Mouse (Mus musculus): Measurements from ENCODE around the gene Hnrnpab. TPM values are rescaled to one million over a fixed set of nuclear protein-coding genes. Genes with fewer than 3 reads are reported as not detected.

Hnrnpab gene
- polyA plus RNA-seq, 1 experiment from 2014 or later = 280 TPM

GRCm38 (mm10) chr11:51597553-51597952 is 9.1 kb downstream of the Hnrnpab start:
- Histone ChIP-seq H3K9me3 (replicated peaks; ENCODE audit: control insufficient read depth, low read length) (no peaks in the 10 kb centered on the region), H3K4me3 (ENCODE audit: low read length) (no peak overlapping the region), H3K27me3 (ENCODE audit: control insufficient read depth, insufficient read depth, low read length) (no peaks in the 10 kb centered on the region), H3K4me2 (ENCODE audit: low read depth, low read length) (no peak overlapping the region), H3K9ac (ENCODE audit: low read length) (no peak overlapping the region), H3K27ac (ENCODE audit: low read length) (no peak overlapping the region), H3K36me3 (ENCODE audit: control insufficient read depth, insufficient read depth) (peaks cover 85% of the 10 kb centered on the region), H3K4me1 (ENCODE audit: control insufficient read depth, insufficient read depth, low read length) (no peaks in the 10 kb centered on the region)
- ATAC-seq (replicated peaks; ENCODE audit: extremely low read depth, insufficient read depth, low FRiP score) = no peak
- 59% methylated on average over 2 of the region's 2 CpGs for WGBS

DNA sequence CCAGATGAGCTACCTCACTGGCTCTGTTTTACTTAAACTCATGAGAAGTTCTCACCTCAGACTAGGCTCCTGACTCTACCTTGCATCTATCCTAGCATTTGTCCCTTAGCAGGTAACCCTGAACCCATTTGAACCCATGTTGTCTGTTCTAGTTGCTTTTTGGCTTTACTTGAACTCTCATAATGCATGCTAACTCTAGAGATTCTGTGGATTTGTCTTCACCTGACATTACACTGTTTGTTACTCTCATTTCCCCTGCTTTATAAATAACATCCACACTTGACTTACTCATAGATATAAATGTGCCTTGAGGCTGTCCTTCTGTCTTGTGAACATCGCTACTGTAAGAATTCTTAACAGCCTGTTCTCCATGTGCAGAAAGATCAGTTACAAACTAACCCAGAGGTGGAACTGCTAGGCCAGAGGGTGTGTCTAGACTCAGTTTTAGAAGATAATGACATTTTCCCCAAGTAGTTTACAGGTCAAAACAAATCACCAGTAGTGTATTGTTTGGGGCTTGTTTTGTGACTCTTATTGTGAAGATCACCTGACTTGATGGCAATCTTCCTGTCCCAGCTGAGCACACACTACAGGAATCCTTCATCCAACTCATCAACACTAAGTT is 11.1 kb downstream of the Hnrnpab start:
- Histone ChIP-seq H3K4me2 (ENCODE audit: low read depth, low read length) (no peak overlapping the region), H3K9ac (ENCODE audit: low read length) (no peak overlapping the region), H3K9me3 (replicated peaks; ENCODE audit: control insufficient read depth, low read length) (no peaks in the 10 kb centered on the region), H3K27me3 (ENCODE audit: control insufficient read depth, insufficient read depth, low read length) (no peaks in the 10 kb centered on the region), H3K27ac (ENCODE audit: low read length) (no peak overlapping the region), H3K4me3 (ENCODE audit: low read length) (no peak overlapping the region), H3K36me3 (ENCODE audit: control insufficient read depth, insufficient read depth) (peaks cover 80% of the 10 kb centered on the region), H3K4me1 (ENCODE audit: control insufficient read depth, insufficient read depth, low read length) (peaks cover 3% of the 10 kb centered on the region; the same call in 1 of the 2 replicates)
- ATAC-seq (replicated peaks; ENCODE audit: extremely low read depth, insufficient read depth, low FRiP score) = no peak
- 87% methylated on average over 1 of the region's 1 CpGs for WGBS

DNA sequence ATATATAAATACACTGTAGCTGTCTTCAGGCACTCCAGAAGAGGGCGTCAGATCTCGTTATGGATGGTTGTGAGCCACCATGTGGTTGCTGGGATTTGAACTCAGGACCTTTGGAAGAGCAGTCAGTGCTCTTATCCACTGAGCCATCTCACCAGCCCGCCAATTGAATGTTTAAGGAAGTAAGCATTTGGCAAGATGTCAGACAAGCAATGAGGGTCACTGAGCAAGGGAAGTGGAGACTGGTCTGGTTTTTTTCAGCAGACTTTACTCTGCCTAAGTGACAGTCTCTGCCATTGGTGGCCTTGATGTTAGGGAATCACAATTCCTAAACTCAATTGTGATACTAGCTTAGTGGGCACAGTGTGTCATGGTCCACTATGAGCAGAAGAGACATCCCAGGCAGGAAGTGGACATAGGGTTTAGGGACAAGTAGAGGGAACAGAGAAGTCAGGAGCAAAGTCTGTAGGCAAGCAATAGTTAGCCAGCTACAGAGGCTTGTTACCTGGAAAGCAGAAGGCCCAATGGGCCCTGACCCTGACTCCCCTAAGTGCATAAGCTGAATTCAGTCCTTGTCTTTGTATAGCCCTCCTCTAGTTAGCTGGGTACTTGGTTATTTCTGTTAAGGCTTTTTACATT is 11.8 kb downstream of the Hnrnpab start:
- no peak overlapping the region for H3K27ac ChIP-seq (ENCODE audit: low read length)
- no peak overlapping the region for H3K9ac ChIP-seq (ENCODE audit: low read length)
- H3K4me3 ChIP-seq (ENCODE audit: low read length) = no peak overlapping the region
- no peaks in the 10 kb centered on the region for H3K9me3 ChIP-seq (replicated peaks; ENCODE audit: control insufficient read depth, low read length)
- no peaks in the 10 kb centered on the region for H3K27me3 ChIP-seq (ENCODE audit: control insufficient read depth, insufficient read depth, low read length)
- ATAC-seq (replicated peaks; ENCODE audit: extremely low read depth, insufficient read depth, low FRiP score) = no peak
- H3K36me3 ChIP-seq (ENCODE audit: control insufficient read depth, insufficient read depth) = peaks cover 77% of the 10 kb centered on the region
- no peak overlapping the region for H3K4me2 ChIP-seq (ENCODE audit: low read depth, low read length)
- 64% methylated on average over 3 of the region's 3 CpGs for WGBS
- peaks cover 3% of the 10 kb centered on the region; the same call in 1 of the 2 replicates for H3K4me1 ChIP-seq (ENCODE audit: control insufficient read depth, insufficient read depth, low read length)

DNA sequence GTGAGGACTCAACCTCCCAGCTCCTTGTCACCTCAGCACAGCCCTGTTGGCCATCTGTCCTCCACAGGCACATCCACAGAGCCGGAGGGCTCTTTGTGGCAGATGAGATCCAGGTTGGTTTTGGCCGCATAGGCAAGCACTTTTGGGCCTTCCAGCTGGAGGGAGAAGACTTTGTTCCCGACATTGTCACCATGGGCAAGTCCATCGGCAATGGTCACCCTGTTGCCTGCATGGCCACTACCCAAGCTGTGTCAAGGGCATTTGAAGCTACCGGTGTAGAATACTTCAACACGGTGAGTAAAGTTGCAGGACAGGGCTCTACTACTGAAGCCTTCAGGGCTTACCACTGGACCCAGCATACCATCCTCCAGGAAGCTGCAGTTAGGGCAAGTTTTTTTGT is 12.8 kb downstream of the Hnrnpab start:
- Histone ChIP-seq H3K27ac (ENCODE audit: low read length) (no peak overlapping the region), H3K4me1 (ENCODE audit: control insufficient read depth, insufficient read depth, low read length) (peaks cover 3% of the 10 kb centered on the region; the same call in 1 of the 2 replicates), H3K4me3 (ENCODE audit: low read length) (no peak overlapping the region), H3K4me2 (ENCODE audit: low read depth, low read length) (no peak overlapping the region), H3K9ac (ENCODE audit: low read length) (no peak overlapping the region), H3K36me3 (ENCODE audit: control insufficient read depth, insufficient read depth) (peaks cover 77% of the 10 kb centered on the region), H3K9me3 (replicated peaks; ENCODE audit: control insufficient read depth, low read length) (no peaks in the 10 kb centered on the region), H3K27me3 (ENCODE audit: control insufficient read depth, insufficient read depth, low read length) (no peaks in the 10 kb centered on the region)
- 88% methylated on average over 6 of the region's 6 CpGs for WGBS
- no peak for ATAC-seq (replicated peaks; ENCODE audit: extremely low read depth, insufficient read depth, low FRiP score)

- Histone ChIP-seq H3K36me3 (ENCODE audit: control insufficient read depth, insufficient read depth) (peaks cover 76% of the 10 kb centered on the region), H3K9me3 (replicated peaks; ENCODE audit: control insufficient read depth, low read length) (no peaks in the 10 kb centered on the region), H3K27ac (ENCODE audit: low read length) (no peak overlapping the region), H3K4me3 (ENCODE audit: low read length) (no peak overlapping the region), H3K27me3 (ENCODE audit: control insufficient read depth, insufficient read depth, low read length) (no peaks in the 10 kb centered on the region), H3K9ac (ENCODE audit: low read length) (no peak overlapping the region), H3K4me1 (ENCODE audit: control insufficient read depth, insufficient read depth, low read length) (peaks cover 3% of the 10 kb centered on the region; the same call in 1 of the 2 replicates), H3K4me2 (ENCODE audit: low read depth, low read length) (no peak overlapping the region)
- ATAC-seq (replicated peaks; ENCODE audit: extremely low read depth, insufficient read depth, low FRiP score) = no peak
- WGBS = 83% methylated on average over 4 of the region's 4 CpGs
These were observed 13.3 kb downstream of the Hnrnpab start for GRCm38 (mm10) chr11:51593368-51593767.

DNA sequence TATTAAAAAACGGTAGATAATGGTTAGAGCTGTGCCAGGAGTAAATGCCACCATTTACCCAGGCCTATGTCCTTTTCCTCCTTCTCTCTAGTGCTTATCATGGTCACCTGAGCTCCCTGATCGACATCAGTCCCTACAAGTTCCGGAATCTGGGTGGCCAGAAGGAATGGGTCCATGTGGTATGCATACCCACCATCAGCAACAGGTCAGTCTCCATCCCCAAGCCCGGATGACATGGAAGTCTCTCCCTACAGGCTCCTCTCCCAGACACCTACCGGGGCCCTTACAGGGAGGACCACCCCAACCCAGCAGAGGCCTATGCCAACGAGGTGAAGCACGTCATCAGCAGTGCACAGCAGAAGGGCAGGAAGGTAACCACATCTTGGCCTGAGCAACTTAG is 14.7 kb downstream of the Hnrnpab start:
- Histone ChIP-seq H3K27ac (ENCODE audit: low read length) (no peak overlapping the region), H3K4me2 (ENCODE audit: low read depth, low read length) (no peak overlapping the region), H3K27me3 (ENCODE audit: control insufficient read depth, insufficient read depth, low read length) (no peaks in the 10 kb centered on the region), H3K9me3 (replicated peaks; ENCODE audit: control insufficient read depth, low read length) (no peaks in the 10 kb centered on the region), H3K4me3 (ENCODE audit: low read length) (no peak overlapping the region), H3K4me1 (ENCODE audit: control insufficient read depth, insufficient read depth, low read length) (peaks cover 3% of the 10 kb centered on the region; the same call in 1 of the 2 replicates), H3K9ac (ENCODE audit: low read length) (no peak overlapping the region), H3K36me3 (ENCODE audit: control insufficient read depth, insufficient read depth) (peaks cover 77% of the 10 kb centered on the region)
- 86% methylated on average over 7 of the region's 7 CpGs for WGBS
- ATAC-seq (replicated peaks; ENCODE audit: extremely low read depth, insufficient read depth, low FRiP score) = no peak

DNA sequence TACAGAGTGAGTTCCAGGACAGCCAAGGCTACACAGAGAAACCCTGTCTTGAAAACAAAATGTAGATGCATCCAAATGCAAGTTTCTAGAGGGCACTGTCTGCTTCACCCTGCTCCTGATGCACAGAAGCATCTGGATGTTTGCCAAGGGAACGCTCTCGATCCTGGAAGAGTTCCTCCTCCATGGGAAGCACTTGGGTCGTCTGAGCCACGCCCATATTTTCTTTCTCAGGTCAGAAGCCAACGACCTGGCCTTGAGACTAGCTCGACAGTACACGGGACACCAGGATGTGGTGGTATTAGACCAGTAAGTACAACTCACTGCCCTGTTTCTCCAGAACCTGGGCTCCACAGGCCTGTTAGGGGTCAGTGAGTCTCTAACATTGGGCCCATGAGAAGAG is 15.5 kb downstream of the Hnrnpab start:
- Histone ChIP-seq H3K4me1 (ENCODE audit: control insufficient read depth, insufficient read depth, low read length) (peaks cover 3% of the 10 kb centered on the region; the same call in 1 of the 2 replicates), H3K4me2 (ENCODE audit: low read depth, low read length) (no peak overlapping the region), H3K27ac (ENCODE audit: low read length) (no peak overlapping the region), H3K4me3 (ENCODE audit: low read length) (no peak overlapping the region), H3K9me3 (replicated peaks; ENCODE audit: control insufficient read depth, low read length) (no peaks in the 10 kb centered on the region), H3K27me3 (ENCODE audit: control insufficient read depth, insufficient read depth, low read length) (no peaks in the 10 kb centered on the region), H3K9ac (ENCODE audit: low read length) (no peak overlapping the region), H3K36me3 (ENCODE audit: control insufficient read depth, insufficient read depth) (peaks cover 78% of the 10 kb centered on the region)
- WGBS = 48% methylated on average over 7 of the region's 7 CpGs
- ATAC-seq (replicated peaks; ENCODE audit: extremely low read depth, insufficient read depth, low FRiP score) = no peak

- H3K4me2 ChIP-seq (ENCODE audit: low read depth, low read length) = no peak overlapping the region
- H3K27me3 ChIP-seq (ENCODE audit: control insufficient read depth, insufficient read depth, low read length) = no peaks in the 10 kb centered on the region
- H3K36me3 ChIP-seq (ENCODE audit: control insufficient read depth, insufficient read depth) = peaks cover 66% of the 10 kb centered on the region
- no peaks in the 10 kb centered on the region for H3K9me3 ChIP-seq (replicated peaks; ENCODE audit: control insufficient read depth, low read length)
- H3K4me1 ChIP-seq (ENCODE audit: control insufficient read depth, insufficient read depth, low read length) = peaks cover 13% of the 10 kb centered on the region
- no peak overlapping the region for H3K9ac ChIP-seq (ENCODE audit: low read length)
- ATAC-seq (replicated peaks; ENCODE audit: extremely low read depth, insufficient read depth, low FRiP score) = no peak
- no peak overlapping the region for H3K27ac ChIP-seq (ENCODE audit: low read length)
- no peak overlapping the region for H3K4me3 ChIP-seq (ENCODE audit: low read length)
These were observed 16.6 kb downstream of the Hnrnpab start for GRCm38 (mm10) chr11:51590002-51590401.

- Histone ChIP-seq H3K27me3 (ENCODE audit: control insufficient read depth, insufficient read depth, low read length) (no peaks in the 10 kb centered on the region), H3K9me3 (replicated peaks; ENCODE audit: control insufficient read depth, low read length) (no peaks in the 10 kb centered on the region), H3K27ac (ENCODE audit: low read length) (no peak overlapping the region), H3K4me1 (ENCODE audit: control insufficient read depth, insufficient read depth, low read length) (peaks cover 16% of the 10 kb centered on the region), H3K36me3 (ENCODE audit: control insufficient read depth, insufficient read depth) (peaks cover 59% of the 10 kb centered on the region), H3K9ac (ENCODE audit: low read length) (no peak overlapping the region), H3K4me3 (ENCODE audit: low read length) (no peak overlapping the region), H3K4me2 (ENCODE audit: low read depth, low read length) (no peak overlapping the region)
- ATAC-seq (replicated peaks; ENCODE audit: extremely low read depth, insufficient read depth, low FRiP score) = no peak
- WGBS = 92% methylated on average over 3 of the region's 3 CpGs
These were observed 17.8 kb downstream of the Hnrnpab start for GRCm38 (mm10) chr11:51588833-51589232.
